Mouse (Mus musculus): ENCODE measurements around the gene Nxf1.
"Not testable (repeated sequence)": the region's sequence is repeated elsewhere in the genome, so short reads cannot be mapped to it uniquely, and the experiment has no call there.

Gene Nxf1

DNA sequence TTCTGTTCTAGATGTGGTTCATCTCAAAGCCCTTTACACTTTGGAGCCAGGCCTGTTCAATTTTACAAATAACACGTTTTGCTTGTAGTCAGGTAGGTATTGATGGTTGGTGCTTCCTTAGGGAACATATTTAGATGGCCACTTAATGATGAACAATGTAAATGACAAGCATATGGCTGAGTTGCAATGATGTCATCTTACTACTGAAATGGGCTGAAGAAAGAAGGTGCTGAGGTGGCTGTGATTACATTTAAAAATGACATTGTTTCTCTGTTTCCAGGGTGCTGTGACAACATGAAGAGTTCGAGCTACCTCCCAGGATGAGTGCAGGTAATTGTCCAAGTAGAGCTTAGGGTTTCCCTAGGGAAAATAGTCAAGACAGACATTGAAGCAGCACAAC is 32.5 kb upstream of the Nxf1 start:
- no peak for DNase-seq (ENCODE audit: low read depth, low spot score)

DNA sequence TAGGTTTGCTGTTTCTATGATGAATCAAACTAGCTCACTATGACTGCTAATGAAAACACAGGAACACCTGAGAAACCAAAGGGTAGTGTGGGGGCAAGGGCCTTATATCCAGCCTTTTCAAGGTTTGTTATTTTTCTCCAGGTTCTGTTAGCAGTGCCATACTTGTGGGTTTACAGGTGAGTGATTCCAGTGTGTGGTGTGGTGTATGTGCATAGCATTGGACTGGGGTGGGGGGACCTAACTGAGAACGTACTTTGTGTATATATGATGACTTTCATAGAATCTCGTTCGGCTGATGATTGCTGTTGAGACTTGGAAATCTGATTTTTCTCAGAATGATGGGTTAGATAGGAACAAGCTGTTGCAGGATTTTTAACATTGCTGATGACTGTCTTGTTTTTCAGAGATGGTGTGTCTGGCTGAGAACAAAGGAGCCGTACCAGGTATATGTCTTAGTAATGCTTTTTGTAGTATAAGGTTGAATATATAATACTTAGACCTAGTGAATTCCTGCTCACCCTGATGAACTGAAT is 31.7 kb upstream of the Nxf1 start:
- DNase-seq (ENCODE audit: low read depth, low spot score), result no peak

DNA sequence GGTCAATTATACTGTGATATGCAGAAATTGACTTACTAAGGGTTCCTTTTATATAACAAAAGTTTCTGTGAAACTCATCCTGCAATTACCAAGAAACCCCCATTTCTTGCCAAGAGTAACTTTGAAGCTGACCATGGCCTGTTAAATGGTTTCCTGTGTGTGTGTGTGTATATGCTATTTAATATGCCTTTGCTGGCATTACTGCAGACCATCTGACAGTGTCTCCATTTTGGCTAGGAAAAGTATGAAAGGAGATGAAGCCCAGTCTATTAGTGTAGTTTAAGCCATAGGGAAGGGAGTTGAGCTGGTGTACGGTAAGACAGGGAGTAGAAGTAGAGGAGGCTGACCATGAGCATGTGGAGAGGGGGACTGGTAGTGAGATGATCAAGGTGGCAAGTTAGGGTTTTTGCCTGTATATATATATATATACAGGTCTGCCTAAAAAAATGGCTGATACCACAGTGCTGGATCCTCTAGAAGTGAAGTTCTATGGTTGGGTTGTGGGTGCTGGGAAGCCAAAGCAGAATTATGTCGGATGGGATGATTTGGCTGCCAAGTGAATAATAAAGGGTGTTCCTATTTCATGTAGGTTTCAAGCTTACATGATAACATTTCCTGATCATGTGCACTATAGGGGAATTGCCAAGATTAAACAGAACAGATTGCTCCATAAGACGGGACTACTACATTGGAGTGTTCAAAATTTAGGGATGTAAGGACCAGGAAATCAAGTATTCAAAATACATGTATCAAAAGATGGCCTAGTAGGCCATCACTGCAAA is 30.1 kb upstream of the Nxf1 start:
- no peak for DNase-seq (ENCODE audit: low read depth, low spot score)

DNA sequence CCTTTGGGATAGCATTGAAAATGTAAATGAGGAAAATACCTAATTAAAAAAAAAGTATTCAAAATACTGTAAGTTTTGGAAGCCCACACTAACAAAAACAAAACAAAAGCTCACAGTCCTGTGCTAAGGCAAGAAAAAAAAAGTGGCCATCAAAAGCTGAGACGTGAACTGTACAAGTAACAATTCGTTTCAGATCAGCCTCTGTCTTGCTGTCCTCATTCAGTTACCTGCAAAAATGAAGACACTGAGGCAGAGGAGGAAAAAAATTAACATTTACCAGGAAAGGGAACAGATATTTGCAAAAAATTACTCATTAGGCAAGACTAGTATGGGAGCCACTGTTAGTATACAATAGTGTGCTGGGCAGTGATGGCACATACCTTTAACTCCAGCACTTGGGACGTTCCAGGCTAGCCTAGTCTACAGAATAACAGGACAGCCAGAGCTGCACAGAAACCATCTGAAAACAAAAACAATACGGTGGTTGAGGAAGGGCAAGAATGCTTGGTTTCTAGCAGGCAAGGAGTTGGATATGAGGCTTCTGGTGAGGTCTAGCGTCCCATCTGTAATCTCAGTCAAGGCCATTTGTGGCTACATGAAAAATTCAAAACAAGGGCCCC is 29.3 kb upstream of the Nxf1 start:
- DNase-seq (ENCODE audit: low read depth, low spot score), result no peak

DNA sequence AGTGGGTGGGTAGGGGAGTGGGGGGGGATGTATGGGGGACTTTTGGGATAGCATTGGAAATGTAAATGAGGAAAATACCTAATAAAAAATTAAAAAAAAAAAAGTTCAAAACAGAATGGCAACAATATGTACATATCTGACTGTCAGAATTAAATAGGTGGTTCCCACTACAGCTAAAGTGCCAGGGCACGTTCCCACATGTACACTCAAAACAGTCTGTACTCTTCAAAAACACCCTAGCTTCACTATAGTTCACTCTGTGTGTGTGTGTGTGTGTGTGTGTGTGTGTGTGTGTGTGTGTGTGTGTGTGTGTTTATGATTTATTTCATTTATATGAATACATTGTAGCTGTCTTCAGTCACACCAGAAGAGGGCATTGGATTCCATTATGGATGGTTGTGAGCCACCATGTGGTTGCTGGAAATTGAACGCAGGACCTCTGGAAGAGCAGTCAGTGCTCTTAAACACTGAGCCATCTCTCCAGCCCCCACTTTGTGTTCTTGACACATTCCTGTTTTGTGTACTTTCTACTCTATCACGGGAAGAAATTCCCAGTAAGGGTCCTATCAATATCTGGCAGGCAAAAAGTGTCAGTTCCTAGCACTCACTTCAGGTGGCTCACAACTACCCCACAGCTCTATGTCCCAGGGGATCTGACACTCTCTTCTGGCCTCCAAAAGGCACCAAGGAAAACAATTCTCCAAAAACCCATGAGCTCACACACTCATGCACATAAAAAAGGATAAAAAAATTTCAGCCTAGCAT is 28.4 kb upstream of the Nxf1 start:
- not testable (repeated sequence) for DNase-seq (ENCODE audit: low read depth, low spot score)

DNA sequence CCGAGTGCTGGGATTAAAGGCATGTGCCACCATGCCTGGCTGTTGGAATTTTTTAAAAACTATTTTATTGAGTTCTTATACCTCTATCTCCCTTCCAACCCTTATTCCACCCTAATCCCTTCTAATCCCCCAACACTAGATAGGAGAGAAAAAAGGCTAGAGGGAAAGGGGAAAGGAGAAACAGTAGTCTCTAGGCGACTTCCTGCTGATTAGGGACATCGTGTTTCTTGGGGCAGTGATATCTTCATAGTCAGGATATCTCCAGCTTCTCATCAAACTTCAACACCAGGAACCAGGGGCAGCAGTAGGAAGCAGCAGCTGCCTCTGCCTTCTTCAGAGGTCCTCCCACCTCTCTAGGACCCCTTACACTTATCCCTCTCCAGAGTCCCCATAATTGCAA is 22.5 kb upstream of the Nxf1 start:
- no peak for DNase-seq (ENCODE audit: low read depth, low spot score)

DNA sequence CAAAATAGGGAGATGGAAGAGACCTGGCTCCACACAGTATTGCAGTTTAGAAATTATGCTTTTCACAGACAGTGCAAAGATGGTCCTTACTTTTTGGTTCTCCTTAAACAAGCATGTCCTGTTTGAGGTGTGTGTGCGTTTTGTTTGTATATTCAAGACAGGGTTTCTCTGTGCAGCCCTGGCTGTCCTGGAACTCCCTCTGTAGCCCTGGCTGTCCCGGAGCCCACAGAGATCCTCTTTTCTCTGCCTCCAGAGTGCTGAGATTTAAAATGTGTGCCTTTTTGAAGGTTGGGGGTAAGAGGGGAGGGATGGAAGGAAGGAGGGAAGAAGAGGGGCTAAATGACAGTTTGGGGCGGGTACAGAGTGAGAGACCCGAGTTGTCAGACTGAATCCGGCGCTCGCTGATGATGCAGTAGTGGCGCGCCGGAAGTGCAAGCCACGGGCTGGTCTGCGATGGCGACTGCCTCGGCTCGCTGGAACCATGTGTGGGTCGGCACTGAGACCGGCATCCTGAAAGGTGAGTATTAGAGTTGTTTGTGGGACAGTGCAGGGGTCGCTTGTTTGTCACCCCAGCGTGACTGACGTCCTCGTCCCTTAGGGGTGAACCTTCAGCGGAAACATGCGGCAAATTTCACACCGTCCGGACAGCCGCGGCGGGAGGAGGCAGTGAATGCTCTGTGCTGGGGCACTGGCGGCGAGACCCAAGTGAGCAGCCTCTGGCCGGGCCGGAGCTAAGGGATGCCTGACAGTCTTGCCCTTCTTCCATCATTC is 21.3 kb upstream of the Nxf1 start, which contains the start of gene Wdr74:
Wdr74 (plus strand) TSS at position 439 of the 771 bp plus-strand sequence.
- DNase-seq (ENCODE audit: low read depth, low spot score), result peak; percentile 90

DNA sequence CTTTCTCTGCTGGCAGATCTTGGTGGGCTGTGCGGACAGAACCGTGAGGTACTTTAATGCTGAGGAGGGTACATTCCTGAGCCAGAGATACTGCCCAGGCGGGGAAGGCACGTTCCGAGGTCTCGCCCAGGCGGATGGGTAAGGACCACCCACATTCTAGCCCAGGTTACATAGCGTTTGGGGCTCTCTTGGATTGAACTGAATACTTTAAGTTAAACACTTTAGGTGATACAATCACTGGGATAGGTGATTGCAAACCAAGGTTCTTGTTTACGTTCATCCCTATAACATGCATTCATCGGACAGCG is 20.8 kb upstream of the Nxf1 start:
- DNase-seq (ENCODE audit: low read depth, low spot score), result no peak

DNA sequence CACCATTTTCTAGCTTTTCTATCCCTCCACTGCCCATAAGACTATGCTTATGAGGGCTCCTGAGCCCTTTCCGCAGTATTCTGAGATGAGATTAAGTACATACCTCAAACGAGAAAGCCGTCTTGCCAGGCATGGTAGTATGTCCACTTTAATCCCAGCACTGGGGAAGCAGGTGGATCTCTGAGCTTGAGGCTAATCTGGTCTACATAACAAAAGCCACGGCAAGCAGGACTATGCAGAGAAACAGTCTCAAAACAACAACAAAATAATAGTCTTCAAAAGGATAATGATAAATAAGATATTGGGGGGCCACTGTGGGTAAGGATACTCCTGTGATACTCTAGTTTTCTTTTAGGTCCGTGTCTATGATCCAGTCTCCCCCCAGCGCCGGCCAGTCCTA is 18.0 kb upstream of the Nxf1 start:
- DNase-seq (ENCODE audit: low read depth, low spot score), result no peak

DNA sequence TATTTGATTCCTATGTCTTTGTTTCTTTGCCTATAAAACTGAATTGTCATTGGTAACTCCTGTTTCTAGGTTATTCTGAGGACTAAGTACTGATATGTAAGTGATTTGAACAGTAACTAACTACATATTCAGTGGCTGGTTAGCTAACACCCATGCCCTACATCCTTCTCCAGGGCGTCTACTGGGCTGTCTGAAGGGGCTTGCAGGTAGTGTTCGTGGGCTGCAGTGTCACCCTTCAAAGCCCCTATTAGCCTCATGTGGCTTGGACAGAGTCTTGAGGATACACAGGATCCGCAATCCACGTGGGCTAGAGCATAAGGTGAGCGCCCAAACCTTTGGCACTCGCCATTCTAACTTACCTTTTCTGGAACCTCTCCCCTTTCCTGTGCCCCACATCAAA is 17.2 kb upstream of the Nxf1 start:
- DNase-seq (ENCODE audit: low read depth, low spot score), result no peak

DNA sequence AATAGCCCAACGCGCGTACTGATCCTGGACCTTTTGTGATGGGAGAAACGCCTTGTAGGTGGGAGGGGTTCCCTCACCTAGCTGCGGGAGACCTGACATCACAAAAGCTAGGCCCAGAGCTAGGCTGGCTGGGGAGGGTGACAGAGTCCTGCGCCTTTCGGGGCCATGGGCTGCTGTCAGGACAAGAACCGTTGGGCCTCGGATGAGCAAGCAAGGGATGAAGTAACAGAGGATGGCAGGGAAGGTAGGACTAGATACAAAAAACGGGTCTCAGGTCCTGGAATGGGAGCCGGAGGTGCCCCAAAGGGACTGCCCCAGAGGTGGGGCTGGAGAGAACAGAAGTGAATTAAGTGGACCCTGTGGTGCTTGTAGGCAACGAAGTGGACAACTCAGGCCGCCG is 16.3 kb upstream of the Nxf1 start, which contains the start of gene 1700092M07Rik:
1700092M07Rik (plus strand) TSS at position 116 of the 400 bp plus-strand sequence.
- no peak for DNase-seq (ENCODE audit: low read depth, low spot score)

DNA sequence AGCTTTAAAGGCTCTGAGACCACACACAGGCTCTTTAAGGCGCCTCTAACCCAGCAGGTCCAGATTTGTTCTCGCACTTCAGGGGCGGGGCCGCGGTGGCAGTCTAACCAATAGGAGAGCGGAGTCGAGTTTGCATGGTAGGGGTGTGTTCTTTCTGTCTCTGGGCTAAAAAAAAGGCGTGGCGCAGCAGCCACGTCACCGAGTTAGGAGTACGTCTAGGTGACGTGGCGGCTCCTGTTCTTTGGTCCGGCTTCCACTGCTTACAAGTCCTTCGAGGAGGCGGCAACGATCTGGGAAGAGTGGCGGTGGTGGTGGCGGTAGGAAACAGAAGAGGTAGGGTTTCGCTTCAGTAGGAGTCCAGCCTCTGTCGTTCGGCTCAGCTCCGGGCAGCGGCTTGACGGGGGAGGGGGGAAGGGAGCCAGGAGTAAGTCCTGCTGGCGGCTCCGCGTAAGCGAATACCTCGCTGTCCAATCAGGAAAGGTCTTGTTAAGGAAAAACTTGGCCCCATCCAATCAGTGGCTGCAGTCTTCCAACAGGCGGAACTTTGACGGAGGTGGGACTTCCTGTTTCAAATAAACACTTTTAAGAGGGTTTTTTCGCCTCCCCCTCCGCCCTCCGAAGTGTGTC is 15.5 kb upstream of the Nxf1 start, which contains the start of gene Stx5a:
Stx5a (plus strand) TSS at position 171 of the 627 bp plus-strand sequence.
- DNase-seq (ENCODE audit: low read depth, low spot score), result peak; percentile 95

DNA sequence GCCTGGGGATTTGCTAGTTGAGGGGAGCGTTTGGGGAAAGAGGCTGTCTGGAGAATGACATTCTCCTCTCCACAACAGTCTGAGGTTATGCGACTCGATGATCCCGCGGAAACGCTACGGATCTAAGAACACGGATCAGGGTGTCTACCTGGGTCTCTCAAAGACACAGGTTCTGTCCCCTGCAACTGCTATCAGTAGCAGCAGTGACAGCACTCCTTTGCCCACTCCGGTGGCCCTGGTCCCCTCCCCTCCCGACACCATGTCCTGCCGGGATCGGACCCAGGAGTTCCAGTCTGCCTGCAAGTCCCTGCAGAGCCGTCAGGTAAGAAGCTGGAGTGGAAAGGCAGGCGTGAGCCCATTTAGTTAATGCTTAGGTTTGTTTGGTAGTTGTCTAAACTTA is 14.7 kb upstream of the Nxf1 start:
- no peak for DNase-seq (ENCODE audit: low read depth, low spot score)

DNA sequence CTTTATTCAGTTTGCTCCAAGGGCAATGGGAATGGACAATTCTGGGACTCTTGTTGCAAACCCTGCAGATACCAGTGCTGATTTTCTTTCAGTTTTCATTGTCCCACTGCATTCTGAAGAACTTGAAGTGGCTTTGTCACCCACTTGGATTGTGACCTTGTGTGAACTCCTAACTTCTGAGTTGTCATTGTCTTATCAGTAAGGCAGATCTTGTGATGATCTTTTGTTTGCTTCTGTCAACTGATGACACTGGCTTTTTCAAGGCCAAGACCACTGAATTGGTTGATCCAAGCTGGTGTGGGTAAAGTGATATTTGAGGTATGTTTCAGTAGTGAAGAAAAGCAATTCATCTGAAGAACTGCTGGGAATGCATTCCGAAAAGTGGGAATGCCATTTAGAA is 11.5 kb upstream of the Nxf1 start:
- no peak for DNase-seq (ENCODE audit: low read depth, low spot score)

DNA sequence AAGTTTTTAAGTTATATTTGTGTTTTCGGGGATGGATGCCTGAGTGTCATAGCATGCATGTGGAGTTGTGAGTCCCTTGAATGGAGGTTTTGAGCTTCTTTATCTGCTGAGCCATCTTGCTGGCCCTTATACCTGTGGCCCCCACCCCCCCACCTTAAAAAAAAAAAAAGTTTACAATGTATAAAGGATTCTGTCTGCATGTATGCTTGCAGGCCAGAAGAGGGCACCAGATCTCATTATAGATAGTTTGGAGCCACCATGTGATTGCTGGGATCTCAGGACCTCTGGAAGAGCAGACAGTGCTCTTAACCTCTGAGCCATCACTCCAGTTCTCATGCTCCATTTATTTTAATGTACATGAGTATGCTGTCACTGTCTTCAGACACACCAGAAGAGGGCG is 9.5 kb upstream of the Nxf1 start:
- DNase-seq (ENCODE audit: low read depth, low spot score), result no peak

DNA sequence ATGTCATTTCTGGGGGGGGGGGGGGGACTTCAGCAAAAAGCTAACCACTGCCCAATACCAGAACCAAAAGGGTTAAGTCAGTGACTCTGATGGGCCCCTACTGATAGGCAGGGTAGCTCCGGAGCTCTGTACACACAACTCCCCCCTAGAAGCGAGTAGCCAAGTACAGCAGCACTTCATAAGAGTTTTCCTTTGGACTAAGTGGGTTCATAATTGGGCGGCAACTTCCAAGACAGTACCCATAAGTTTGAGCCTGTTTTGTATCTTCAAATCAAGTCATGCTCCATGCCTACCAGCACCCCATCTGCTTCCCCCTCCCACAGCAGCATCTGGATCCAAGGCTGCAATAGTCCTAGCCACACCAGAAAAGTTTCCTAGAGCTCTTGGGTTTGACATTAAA is 1.2 kb upstream of the Nxf1 start:
- no peak for DNase-seq (ENCODE audit: low read depth, low spot score)

DNA sequence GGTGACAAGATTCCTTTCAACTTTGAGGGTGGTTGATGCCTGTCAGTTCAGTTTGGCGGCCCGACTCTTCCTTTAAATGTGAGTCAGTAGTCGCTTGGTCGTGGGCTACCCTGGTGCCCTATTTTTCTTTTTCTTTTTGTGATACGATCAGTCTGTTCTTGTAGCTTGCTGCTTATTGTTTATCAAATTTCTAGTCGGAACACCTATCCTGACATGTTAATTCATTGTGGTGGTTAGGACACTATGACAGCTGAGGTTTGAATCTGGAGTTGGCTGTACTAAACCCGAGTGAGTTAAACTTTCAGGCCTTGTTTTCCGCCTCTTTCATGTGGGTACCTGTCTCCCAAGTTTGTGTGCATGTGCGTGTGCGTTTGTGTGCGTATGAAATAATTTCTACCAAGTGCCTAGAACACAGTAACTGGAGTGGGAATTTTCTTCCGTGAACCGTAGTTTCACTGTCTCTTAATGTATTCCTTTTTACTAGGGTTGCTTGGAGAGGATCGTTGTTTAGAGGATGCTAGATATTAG is 662 bp downstream of the Nxf1 start:
- DNase-seq (ENCODE audit: low read depth, low spot score), result no peak

DNA sequence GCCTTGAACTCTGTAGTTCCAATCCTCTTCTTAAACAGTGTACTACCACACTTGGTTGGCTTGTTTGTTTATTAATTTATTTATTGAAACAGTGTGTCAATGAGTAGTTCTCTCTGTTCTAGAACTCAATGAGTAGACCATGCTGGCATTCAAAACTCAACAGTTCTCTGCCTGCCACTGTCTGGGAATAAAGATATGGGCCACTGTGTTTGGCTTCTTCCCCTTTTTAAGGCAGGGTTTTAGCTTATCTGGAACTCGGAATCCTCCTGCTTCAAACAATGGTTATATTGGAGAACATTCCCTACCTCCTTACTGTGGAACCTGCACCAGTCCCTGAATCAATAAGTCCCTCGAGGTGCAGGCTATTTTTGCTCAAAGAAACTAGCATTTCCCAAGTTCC is 2.0 kb downstream of the Nxf1 start:
- DNase-seq (ENCODE audit: low read depth, low spot score), result no peak

DNA sequence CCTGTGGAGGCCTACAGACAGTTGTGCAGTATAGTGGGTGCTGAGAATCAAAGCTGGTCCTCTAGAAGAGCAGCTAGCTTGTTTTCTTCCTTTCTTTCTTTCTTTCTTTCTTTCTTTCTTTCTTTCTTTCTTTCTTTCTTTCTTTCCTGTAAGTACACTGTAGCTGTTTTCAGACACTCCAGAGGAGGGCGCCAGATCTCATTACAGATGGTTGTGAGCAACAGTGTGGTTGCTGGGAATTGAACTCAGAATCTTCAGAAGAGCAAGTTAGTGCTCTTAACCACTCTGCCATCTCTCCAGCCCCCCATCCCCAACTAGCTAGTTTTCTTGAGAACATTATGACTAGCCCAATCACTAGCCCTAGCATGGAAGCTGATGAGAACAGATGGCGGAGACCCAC is 3.9 kb downstream of the Nxf1 start:
- DNase-seq (ENCODE audit: low read depth, low spot score), result no peak

DNA sequence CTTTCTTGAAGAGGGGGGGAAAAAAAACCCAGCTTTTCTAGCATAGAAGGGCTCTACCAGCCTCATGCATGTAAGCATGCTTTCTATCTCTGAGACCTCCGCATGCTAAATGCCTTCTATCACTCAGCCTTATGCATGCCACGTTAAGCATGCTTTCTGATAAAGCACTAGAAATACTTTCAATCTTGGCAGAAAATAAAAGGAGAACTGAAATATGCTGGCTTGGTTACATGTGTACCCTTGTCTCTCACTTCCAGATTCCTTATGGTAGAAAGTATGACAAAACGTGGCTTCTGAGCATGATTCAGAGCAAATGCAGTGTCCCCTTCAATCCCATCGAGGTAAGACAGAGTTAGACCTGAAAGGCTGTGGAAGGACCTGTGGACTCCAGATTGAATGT is 6.4 kb downstream of the Nxf1 start:
- no peak for DNase-seq (ENCODE audit: low read depth, low spot score)

DNA sequence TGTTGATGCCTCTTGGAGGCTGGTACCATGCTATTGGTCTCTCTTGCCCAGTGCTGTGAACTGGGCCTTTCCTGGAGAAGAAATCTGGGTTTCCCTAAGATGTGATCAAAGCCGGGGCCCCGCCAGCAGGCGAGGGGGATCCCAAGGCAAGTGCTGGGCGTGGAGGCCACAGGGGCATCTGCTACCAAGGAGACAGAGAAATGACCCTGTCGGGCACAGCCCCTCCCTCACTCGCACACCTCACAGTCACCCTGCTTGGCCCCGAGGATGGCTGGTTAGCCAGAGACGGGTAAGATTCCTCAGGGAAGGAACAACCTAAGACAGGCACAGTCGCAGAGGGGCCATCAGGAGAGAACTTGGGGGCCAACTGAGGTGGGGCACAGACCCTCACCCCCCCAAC is 8.7 kb downstream of the Nxf1 start:
- DNase-seq (ENCODE audit: low read depth, low spot score), result no peak

Measured in embryo, embryonic 11.5 days (tissue).